ENCODE assay signal across 10 mouse cellular contexts in the genomic region with DNA sequence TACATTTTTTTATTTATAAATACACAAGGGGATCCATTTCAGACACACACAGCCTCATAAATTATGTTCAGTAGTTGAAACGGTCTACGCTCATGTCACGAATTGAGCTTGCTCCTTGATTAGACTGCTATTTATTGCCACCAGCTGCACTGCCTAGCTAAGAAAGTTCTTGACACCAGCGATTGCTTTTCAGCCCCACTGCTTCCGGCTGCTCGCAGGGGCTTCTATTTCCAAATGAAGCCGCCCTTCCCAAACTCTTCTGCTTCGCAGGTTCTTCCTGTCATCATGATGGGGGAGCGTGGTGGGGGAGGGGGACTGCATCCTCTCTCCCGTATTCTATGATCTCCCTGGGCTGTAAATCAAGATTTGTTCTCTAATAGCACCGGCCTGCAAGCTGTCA.
DNase-seq lines count a peak whose midpoint lies in the region; ATAC-seq and TF ChIP-seq lines count a peak whose summit lies in the region.
"Had no signal": no experiment of that assay in that cellular context is flagged by ENCODE, and none has a peak within 500 bp of the region (broad histone marks: within the 10 kb centered on the region; RNA-seq: fewer than 3 reads in every experiment).

No protein-coding gene starts in this region.

- no peak overlapping the region for H3K4me3 ChIP-seq in liver, postnatal 0 days (ENCODE audit: low read depth, low read length)
- H3K4me3 ChIP-seq in hindbrain, embryonic 15.5 days: no peak overlapping the region
- H3K4me3 ChIP-seq in neural tube, embryonic 13.5 days: no peak overlapping the region
- H3K4me3 ChIP-seq: lung, embryonic 15.5 days had no signal

- H3K36me3 ChIP-seq in liver, postnatal 0 days (replicated peaks; ENCODE audit: insufficient read depth, low read length): no peaks in the 10 kb centered on the region
- H3K36me3 ChIP-seq in hindbrain, embryonic 15.5 days: no peaks in the 10 kb centered on the region
- no peaks in the 10 kb centered on the region for H3K36me3 ChIP-seq in neural tube, embryonic 13.5 days
- H3K36me3 ChIP-seq: lung, embryonic 15.5 days had no signal

- H3K4me1 ChIP-seq in liver, postnatal 0 days (ENCODE audit: insufficient read depth): no peaks in the 10 kb centered on the region
- H3K4me1 ChIP-seq in hindbrain, embryonic 15.5 days (replicated peaks): peaks cover 15% of the 10 kb centered on the region
- peaks cover 16% of the 10 kb centered on the region for H3K4me1 ChIP-seq in neural tube, embryonic 13.5 days (replicated peaks)

- H3K27me3 ChIP-seq in liver, postnatal 0 days (ENCODE audit: insufficient read depth, low read length): no peaks in the 10 kb centered on the region
- H3K27me3 ChIP-seq in hindbrain, embryonic 15.5 days: no peaks in the 10 kb centered on the region
- H3K27me3 ChIP-seq in neural tube, embryonic 13.5 days: no peaks in the 10 kb centered on the region
- H3K27me3 ChIP-seq: lung, embryonic 15.5 days had no signal

- no peak for TF ChIP-seq EP300 in liver, postnatal 0 days (IDR thresholded peaks at IDR 0.05; ENCODE audit: low read depth)

- no peak for TF ChIP-seq CTCF in liver, postnatal 0 days (IDR thresholded peaks at IDR 0.05; ENCODE audit: low read depth)

- no peak overlapping the region for H3K9ac ChIP-seq in liver, postnatal 0 days (replicated peaks)
- H3K9ac ChIP-seq in hindbrain, embryonic 15.5 days: no peak overlapping the region
- no peak overlapping the region for H3K9ac ChIP-seq in neural tube, embryonic 13.5 days
- H3K9ac ChIP-seq: lung, embryonic 15.5 days had no signal

- peak; percentile 4 to 16 for DNase-seq in cerebellum, postnatal 14 days
- no peak for DNase-seq in cerebellum, adult 8-10 months
- DNase-seq in liver: peak; percentile 6
- no peak for DNase-seq in liver, postnatal 0 days
- no peak for DNase-seq in left cerebral cortex, adult 11 months (ENCODE audit: low spot score)
- no peak for DNase-seq in spleen, adult 12 weeks (ENCODE audit: low spot score)
- DNase-seq: cerebellum, adult 9-11 months had no signal

- H3K4me2 ChIP-seq in liver, postnatal 0 days (ENCODE audit: low read depth, low read length): no peak overlapping the region
- peak overlapping the region; percentile 38; the same call in 1 of the 2 replicates for H3K4me2 ChIP-seq in hindbrain, embryonic 15.5 days
- peak overlapping the region; percentile 49 for H3K4me2 ChIP-seq in neural tube, embryonic 13.5 days
- H3K4me2 ChIP-seq: lung, embryonic 15.5 days had no signal

- H3K9me3 ChIP-seq in liver, postnatal 0 days (ENCODE audit: low read length): no peaks in the 10 kb centered on the region
- H3K9me3 ChIP-seq in hindbrain, embryonic 15.5 days: no peaks in the 10 kb centered on the region
- no peaks in the 10 kb centered on the region for H3K9me3 ChIP-seq in neural tube, embryonic 13.5 days
- H3K9me3 ChIP-seq: lung, embryonic 15.5 days had no signal

- H3K27ac ChIP-seq in liver, postnatal 0 days (ENCODE audit: low read depth): no peak overlapping the region
- 0 out of 2 replicates have a peak overlapping the region, but pooled peaks have one; percentile 27 for H3K27ac ChIP-seq in hindbrain, embryonic 15.5 days (replicated peaks)
- no peak overlapping the region for H3K27ac ChIP-seq in neural tube, embryonic 13.5 days (replicated peaks)
- H3K27ac ChIP-seq: lung, embryonic 15.5 days had no signal

- WGBS in liver, postnatal 0 days (ENCODE audit: insufficient replicate concordance): 43% methylated on average over 11 of the region's 11 CpGs
- 38% methylated on average over 11 of the region's 11 CpGs for WGBS in hindbrain, embryonic 15.5 days
- WGBS in neural tube, embryonic 13.5 days: 11% methylated on average over 11 of the region's 11 CpGs

- ATAC-seq in liver, postnatal 0 days: no peak
- ATAC-seq in hindbrain, embryonic 15.5 days (ENCODE audit: low FRiP score, low read depth): no peak
- ATAC-seq in neural tube, embryonic 13.5 days (ENCODE audit: low read depth): peak; percentile 61

Comparison
In these comparisons a context has a peak if more than half of its experiments do, and no peak if none do; other contexts are left out.
1. DNase-seq: peak in cerebellum, postnatal 14 days (2 of 2) and liver (single experiment); none in cerebellum, adult 8-10 months (single experiment), liver, postnatal 0 days (single experiment), left cerebral cortex, adult 11 months (single experiment) and spleen, adult 12 weeks (single experiment).